Mouse (Mus musculus) E14TG2a.4 (cell line): ENCODE measurements around the gene Macrod1.
A peak's percentile ranks its signal among the peaks of the same experiment; 100 is the strongest.

Experiments used
- H3K27me3 ChIP-seq: 2 replicates; pipeline ENCODE4 v1.6.1; 2014; ENCODE audit warnings: low read length, control low read depth; ENCODE audit not compliant: insufficient read depth
- H3K36me3 ChIP-seq: 2 replicates; pipeline ENCODE4 v1.6.1; 2014; ENCODE audit warnings: low read length, control low read depth; ENCODE audit not compliant: insufficient read depth
- H3K4me1 ChIP-seq: replicated peaks from 2 replicates; pipeline ENCODE4 v1.6.1; 2014; ENCODE audit warnings: low read depth, low read length, control low read depth
- H3K4me3 ChIP-seq: replicated peaks from 2 replicates; pipeline ENCODE4 v1.5.1; 2014; ENCODE audit warnings: mild to moderate bottlenecking, low read length
- H3K9me3 ChIP-seq: 2 replicates; pipeline ENCODE4 v1.6.1; 2014; ENCODE audit warnings: low read length, control low read depth
- CTCF ChIP-seq: conservative IDR thresholded peaks from 2 replicates; pipeline ENCODE4 v1.5.1; 2014; ENCODE audit warnings: low read length
- NANOG ChIP-seq: IDR thresholded peaks from 2 replicates; pipeline ENCODE4 v1.6.1; 2014; ENCODE audit warnings: borderline replicate concordance, low read length, mixed read lengths
- POU5F1 ChIP-seq: IDR thresholded peaks from 2 replicates; pipeline ENCODE4 v1.6.1; 2014; ENCODE audit warnings: low read length, borderline replicate concordance

Macrod1 gene

GRCm38 (mm10) chr19:7234537-7235221, 178.1 kb downstream of the Macrod1 start:
- H3K27me3 ChIP-seq: no peaks in the 10 kb centered on the region
- peaks cover 65% of the 10 kb centered on the region for H3K4me1 ChIP-seq
- TF ChIP-seq NANOG (no peak), CTCF (peak; percentile 81), POU5F1 (no peak)
- peaks cover 94% of the 10 kb centered on the region for H3K36me3 ChIP-seq
- H3K9me3 ChIP-seq: no peaks in the 10 kb centered on the region
- no peak overlapping the region for H3K4me3 ChIP-seq

GRCm38 (mm10) chr19:7235461-7235860, 178.9 kb downstream of the Macrod1 start:
- H3K4me3 ChIP-seq: no peak overlapping the region
- no peaks in the 10 kb centered on the region for H3K9me3 ChIP-seq
- no peak for TF ChIP-seq POU5F1
- peaks cover 86% of the 10 kb centered on the region for H3K36me3 ChIP-seq
- H3K27me3 ChIP-seq: no peaks in the 10 kb centered on the region
- peaks cover 70% of the 10 kb centered on the region for H3K4me1 ChIP-seq

- peaks cover 70% of the 10 kb centered on the region for H3K4me1 ChIP-seq
- no peak overlapping the region for H3K4me3 ChIP-seq
- H3K9me3 ChIP-seq: no peaks in the 10 kb centered on the region
- no peaks in the 10 kb centered on the region for H3K27me3 ChIP-seq
- no peak for TF ChIP-seq NANOG
- no peak for TF ChIP-seq POU5F1
- TF ChIP-seq CTCF: no peak
- peaks cover 81% of the 10 kb centered on the region for H3K36me3 ChIP-seq
These were observed 179.4 kb downstream of the Macrod1 start for GRCm38 (mm10) chr19:7236011-7236410.

- H3K27me3 ChIP-seq: no peaks in the 10 kb centered on the region
- H3K9me3 ChIP-seq: no peaks in the 10 kb centered on the region
- no peak overlapping the region for H3K4me3 ChIP-seq
- peaks cover 74% of the 10 kb centered on the region for H3K36me3 ChIP-seq
- H3K4me1 ChIP-seq: peaks cover 75% of the 10 kb centered on the region
- TF ChIP-seq CTCF: no peak
- no peak for TF ChIP-seq NANOG
- TF ChIP-seq POU5F1: no peak
These were observed 180.1 kb downstream of the Macrod1 start for GRCm38 (mm10) chr19:7236742-7237141.

GRCm38 (mm10) chr19:7239574-7239973, 183.0 kb downstream of the Macrod1 start:
- Histone ChIP-seq H3K9me3 (no peaks in the 10 kb centered on the region), H3K27me3 (no peaks in the 10 kb centered on the region), H3K4me3 (peak overlapping the region; percentile 93), H3K4me1 (peaks cover 85% of the 10 kb centered on the region), H3K36me3 (peaks cover 45% of the 10 kb centered on the region)
- no peak for TF ChIP-seq POU5F1

- peaks cover 38% of the 10 kb centered on the region for H3K36me3 ChIP-seq
- peaks cover 85% of the 10 kb centered on the region for H3K4me1 ChIP-seq
These were observed 183.7 kb downstream of the Macrod1 start for GRCm38 (mm10) chr19:7240291-7240690.

GRCm38 (mm10) chr19:7240782-7241690, 184.4 kb downstream of the Macrod1 start, which contains the start of gene Naa40:
Naa40 (minus strand) TSS chr19:7241183.
- H3K27me3 ChIP-seq: no peaks in the 10 kb centered on the region
- H3K4me1 ChIP-seq: peaks cover 85% of the 10 kb centered on the region
- peak within 1 kb of the TSS; percentile 93 for H3K4me3 ChIP-seq
- no peaks in the 10 kb centered on the region for H3K9me3 ChIP-seq
- TF ChIP-seq POU5F1 (no peak), NANOG (no peak), CTCF (no peak)
- peaks cover 32% of the 10 kb centered on the region for H3K36me3 ChIP-seq

More at GRCm38 (mm10) chr19:7240291-7240690, 183.7 kb downstream of the Macrod1 start:
- Histone ChIP-seq H3K4me3 (peak overlapping the region; percentile 93), H3K9me3 (no peaks in the 10 kb centered on the region), H3K27me3 (no peaks in the 10 kb centered on the region)
- TF ChIP-seq POU5F1 (no peak), NANOG (no peak), CTCF (no peak)

GRCm38 (mm10) chr19:7246021-7246420, 189.4 kb downstream of the Macrod1 start:
- H3K36me3 ChIP-seq: no peaks in the 10 kb centered on the region
- TF ChIP-seq CTCF (no peak), NANOG (no peak), POU5F1 (no peak)
- H3K9me3 ChIP-seq: no peaks in the 10 kb centered on the region
- peaks cover 62% of the 10 kb centered on the region for H3K4me1 ChIP-seq
- no peaks in the 10 kb centered on the region for H3K27me3 ChIP-seq
- no peak overlapping the region for H3K4me3 ChIP-seq
